Mouse (Mus musculus): ENCODE data around the gene Ahsg. TPM values are rescaled to one million over a fixed set of nuclear protein-coding genes. Genes with fewer than 3 reads are reported as not detected.

The Ahsg gene
- polyA plus RNA-seq (2012; fragmentation: generic; extraction: Trizol), result not detected

DNA sequence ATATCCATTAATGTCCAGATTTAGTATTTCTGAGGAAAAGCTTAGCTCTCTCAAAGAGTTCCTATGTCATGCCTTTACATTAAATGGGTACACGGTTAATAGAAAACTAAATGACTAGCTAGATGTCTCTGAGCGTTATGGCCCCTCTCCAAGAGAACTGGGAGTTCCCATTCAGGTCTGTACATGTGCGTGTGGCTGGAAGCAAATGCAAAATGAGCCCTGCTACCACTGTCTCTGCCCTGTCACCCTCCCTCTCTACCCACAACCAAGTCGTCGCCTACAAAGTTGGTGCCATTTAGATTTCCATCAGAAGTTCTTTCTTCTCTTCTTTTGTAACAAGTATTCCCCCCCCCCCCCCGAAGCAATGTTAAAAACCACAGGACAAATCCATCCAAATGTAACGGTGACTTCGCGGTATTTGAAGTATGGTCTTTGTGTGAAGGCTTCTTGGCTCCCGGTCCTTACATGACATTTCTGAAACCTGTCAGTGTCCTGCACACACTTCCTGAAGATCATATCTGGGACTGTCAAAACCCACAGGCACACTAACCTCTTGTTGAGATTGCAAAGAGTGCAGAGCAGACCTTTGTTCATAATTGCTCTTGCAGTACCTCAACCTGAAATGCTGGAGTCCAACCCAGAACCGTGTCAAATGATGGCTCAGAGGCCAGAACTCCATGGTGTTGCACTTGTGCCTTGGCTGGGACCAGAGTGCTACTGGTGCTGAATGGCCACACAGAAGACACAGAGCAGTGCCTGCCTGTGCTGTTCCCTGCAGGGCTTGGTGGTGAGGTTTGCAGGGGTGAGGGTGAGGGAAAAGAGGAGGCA lies at the start of gene Ahsg:
TSS of gene Ahsg (plus strand) at position 595 of the 828 bp plus-strand sequence.
- H3K4me2 ChIP-seq (ENCODE audit: low read depth), result no peak within 1 kb of the TSS
- H3K4me3 ChIP-seq, result no peak within 1 kb of the TSS
- no peaks in the 10 kb centered on the region for H3K36me3 ChIP-seq (ENCODE audit: control insufficient read depth, insufficient read depth)
- H3K79me2 ChIP-seq (ENCODE audit: control insufficient read depth, insufficient read depth), result no peaks in the 10 kb centered on the region
- no peak within 1 kb of the TSS for H3ac ChIP-seq (ENCODE audit: control insufficient read depth, insufficient read length)
- no peak for TF ChIP-seq POLR2AphosphoS2 (IDR thresholded peaks at IDR 0.05; ENCODE audit: insufficient read length, low read depth)
- no peak for TF ChIP-seq TCF12 (IDR thresholded peaks at IDR 0.05; ENCODE audit: insufficient read depth, poor library complexity, severe bottlenecking)
- no peak for TF ChIP-seq E2F4 (IDR thresholded peaks at IDR 0.05; ENCODE audit: insufficient read depth)
- TF ChIP-seq TCF3 (IDR thresholded peaks at IDR 0.05; ENCODE audit: insufficient read length, low read depth), result no peak
- peaks cover 18% of the 10 kb centered on the region for H3K27me3 ChIP-seq (ENCODE audit: control insufficient read depth, insufficient read depth, insufficient read length)

GRCm38 (mm10) chr16:22842871-22843270 lies 48.2 kb upstream of the Ahsg start:
- no peaks in the 10 kb centered on the region for H3K27me3 ChIP-seq (ENCODE audit: control insufficient read depth, insufficient read depth, insufficient read length)
- no peak overlapping the region for H3K4me2 ChIP-seq (ENCODE audit: low read depth)
- H3K4me3 ChIP-seq, result no peak overlapping the region
- H3K79me2 ChIP-seq (ENCODE audit: control insufficient read depth, insufficient read depth), result peaks cover 8% of the 10 kb centered on the region
- H3K36me3 ChIP-seq (ENCODE audit: control insufficient read depth, insufficient read depth), result no peaks in the 10 kb centered on the region
- H3ac ChIP-seq (ENCODE audit: control insufficient read depth, insufficient read length), result no peak overlapping the region
- no peak for TF ChIP-seq E2F4 (IDR thresholded peaks at IDR 0.05; ENCODE audit: insufficient read depth)
- no peak for TF ChIP-seq TCF3 (IDR thresholded peaks at IDR 0.05; ENCODE audit: insufficient read length, low read depth)
- TF ChIP-seq POLR2AphosphoS2 (IDR thresholded peaks at IDR 0.05; ENCODE audit: insufficient read length, low read depth), result no peak
- TF ChIP-seq TCF12 (IDR thresholded peaks at IDR 0.05; ENCODE audit: insufficient read depth, poor library complexity, severe bottlenecking), result no peak

- Histone ChIP-seq H3K4me3 (no peak overlapping the region), H3K27me3 (ENCODE audit: control insufficient read depth, insufficient read depth, insufficient read length) (no peaks in the 10 kb centered on the region), H3ac (ENCODE audit: control insufficient read depth, insufficient read length) (no peak overlapping the region), H3K4me2 (ENCODE audit: low read depth) (peak overlapping the region; percentile 25), H3K36me3 (ENCODE audit: control insufficient read depth, insufficient read depth) (no peaks in the 10 kb centered on the region), H3K79me2 (ENCODE audit: control insufficient read depth, insufficient read depth) (peaks cover 8% of the 10 kb centered on the region)
- TF ChIP-seq MYOD1 (IDR thresholded peaks at IDR 0.05; ENCODE audit: control insufficient read depth in 1 of 3, insufficient read length in 2 of 3, low read depth in 2 of 3) (peak in 2 of 3 experiments; percentile 55 to 75), REST (IDR thresholded peaks at IDR 0.05; ENCODE audit: insufficient read depth, insufficient read length) (no peak), MYOG (IDR thresholded peaks at IDR 0.05; ENCODE audit: control insufficient read depth in 1 of 3, insufficient read depth in 1 of 3, insufficient read length in 2 of 3, low read depth in 2 of 3) (peak in 2 of 3 experiments; percentile 34 to 79)
Observed at GRCm38 (mm10) chr16:22844061-22844801, 46.8 kb upstream of the Ahsg start.

GRCm38 (mm10) chr16:22844834-22845233 lies 46.2 kb upstream of the Ahsg start:
- Histone ChIP-seq H3ac (ENCODE audit: control insufficient read depth, insufficient read length) (no peak overlapping the region), H3K4me2 (ENCODE audit: low read depth) (no peak overlapping the region), H3K36me3 (ENCODE audit: control insufficient read depth, insufficient read depth) (no peaks in the 10 kb centered on the region), H3K27me3 (ENCODE audit: control insufficient read depth, insufficient read depth, insufficient read length) (no peaks in the 10 kb centered on the region), H3K79me2 (ENCODE audit: control insufficient read depth, insufficient read depth) (peaks cover 8% of the 10 kb centered on the region), H3K4me3 (no peak overlapping the region)
- TF ChIP-seq MYOD1 (IDR thresholded peaks at IDR 0.05; ENCODE audit: control insufficient read depth in 1 of 3, insufficient read length in 2 of 3, low read depth in 2 of 3), result no peak
- TF ChIP-seq POLR2A (IDR thresholded peaks at IDR 0.05; ENCODE audit: insufficient read length, low read depth), result no peak
- TF ChIP-seq REST (IDR thresholded peaks at IDR 0.05; ENCODE audit: insufficient read depth, insufficient read length), result no peak
- TF ChIP-seq MYOG (IDR thresholded peaks at IDR 0.05; ENCODE audit: control insufficient read depth in 1 of 3, insufficient read depth in 1 of 3, insufficient read length in 2 of 3, low read depth in 2 of 3), result no peak
- no peak for TF ChIP-seq TCF3 (IDR thresholded peaks at IDR 0.05; ENCODE audit: insufficient read length, low read depth)
- TF ChIP-seq CEBPB (IDR thresholded peaks at IDR 0.05; ENCODE audit: insufficient read depth, poor library complexity, severe bottlenecking), result no peak
- no peak for TF ChIP-seq SRF (IDR thresholded peaks at IDR 0.05; ENCODE audit: control insufficient read depth, insufficient read length, low read depth)
- TF ChIP-seq POLR2AphosphoS2 (IDR thresholded peaks at IDR 0.05; ENCODE audit: insufficient read length, low read depth), result no peak
- no peak for TF ChIP-seq E2F4 (IDR thresholded peaks at IDR 0.05; ENCODE audit: insufficient read depth)
- no peak for TF ChIP-seq TCF12 (IDR thresholded peaks at IDR 0.05; ENCODE audit: insufficient read depth, poor library complexity, severe bottlenecking)

DNA sequence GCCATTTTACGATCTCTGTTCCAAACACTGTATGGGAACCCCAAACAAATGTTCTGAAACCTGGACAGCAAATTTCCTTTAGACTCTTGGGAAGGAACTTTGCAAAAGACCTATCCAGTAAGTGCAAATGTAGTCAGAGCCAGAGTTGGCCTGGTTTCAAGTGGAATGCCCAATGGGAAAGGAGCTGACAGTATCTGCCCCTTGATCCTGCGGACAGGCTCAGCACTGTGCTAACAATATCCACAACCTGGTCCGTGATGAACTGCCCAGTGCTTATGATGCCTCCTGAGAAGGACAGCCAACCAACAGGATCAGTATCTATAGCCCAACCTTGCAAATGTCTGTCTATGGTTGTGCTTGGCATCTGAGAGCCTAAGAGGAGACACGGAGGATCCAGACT lies 45.6 kb upstream of the Ahsg start:
- Histone ChIP-seq H3K79me2 (ENCODE audit: control insufficient read depth, insufficient read depth) (peaks cover 8% of the 10 kb centered on the region), H3K4me3 (no peak overlapping the region), H3ac (ENCODE audit: control insufficient read depth, insufficient read length) (no peak overlapping the region), H3K4me2 (ENCODE audit: low read depth) (no peak overlapping the region), H3K36me3 (ENCODE audit: control insufficient read depth, insufficient read depth) (no peaks in the 10 kb centered on the region), H3K27me3 (ENCODE audit: control insufficient read depth, insufficient read depth, insufficient read length) (no peaks in the 10 kb centered on the region)
- TF ChIP-seq USF1 (IDR thresholded peaks at IDR 0.05; ENCODE audit: low read depth), result no peak
- TF ChIP-seq POLR2A (IDR thresholded peaks at IDR 0.05; ENCODE audit: insufficient read length, low read depth), result no peak
- TF ChIP-seq E2F4 (IDR thresholded peaks at IDR 0.05; ENCODE audit: insufficient read depth), result no peak
- no peak for TF ChIP-seq SRF (IDR thresholded peaks at IDR 0.05; ENCODE audit: control insufficient read depth, insufficient read length, low read depth)
- TF ChIP-seq TCF12 (IDR thresholded peaks at IDR 0.05; ENCODE audit: insufficient read depth, poor library complexity, severe bottlenecking), result no peak
- no peak for TF ChIP-seq TCF3 (IDR thresholded peaks at IDR 0.05; ENCODE audit: insufficient read length, low read depth)
- no peak for TF ChIP-seq MYOG (IDR thresholded peaks at IDR 0.05; ENCODE audit: control insufficient read depth in 1 of 3, insufficient read depth in 1 of 3, insufficient read length in 2 of 3, low read depth in 2 of 3)
- TF ChIP-seq CEBPB (IDR thresholded peaks at IDR 0.05; ENCODE audit: insufficient read depth, poor library complexity, severe bottlenecking), result no peak
- no peak for TF ChIP-seq MYOD1 (IDR thresholded peaks at IDR 0.05; ENCODE audit: control insufficient read depth in 1 of 3, insufficient read length in 2 of 3, low read depth in 2 of 3)
- no peak for TF ChIP-seq REST (IDR thresholded peaks at IDR 0.05; ENCODE audit: insufficient read depth, insufficient read length)
- TF ChIP-seq MAX (IDR thresholded peaks at IDR 0.05; ENCODE audit: low read depth), result no peak
- TF ChIP-seq POLR2AphosphoS2 (IDR thresholded peaks at IDR 0.05; ENCODE audit: insufficient read length, low read depth), result no peak

Data from myocyte (in vitro differentiated cells).